Mouse (Mus musculus): ENCODE measurements around the gene Gm42417.

Gene Gm42417

GRCm38 (mm10) chr1:36539186-36539585 lies at the start of gene Gm42417:
Gene Gm42417 (minus strand): TSS chr1:36539429.
- in situ Hi-C loops (cut with MseI, MboI) = no loop called here

- in situ Hi-C loops (cut with MseI, MboI) = no loop called here
These were observed 48.6 kb upstream of the Gm42417 start for GRCm38 (mm10) chr1:36587860-36588259.

GRCm38 (mm10) chr1:36586288-36586687 lies 47.1 kb upstream of the Gm42417 start:
- in situ Hi-C loops (cut with MseI, MboI) = no loop called here

GRCm38 (mm10) chr1:36583408-36584116 lies 44.3 kb upstream of the Gm42417 start:
- in situ Hi-C loops (cut with MseI, MboI) = no loop called here

- in situ Hi-C loops (cut with MseI, MboI) = no loop called here
These were observed 43.0 kb upstream of the Gm42417 start for GRCm38 (mm10) chr1:36582211-36582610.

- in situ Hi-C loops (cut with MseI, MboI) = no loop called here
These were observed 42.0 kb upstream of the Gm42417 start for GRCm38 (mm10) chr1:36581260-36581659.

- in situ Hi-C loops (cut with MseI, MboI) = no loop called here
These were observed 41.4 kb upstream of the Gm42417 start for GRCm38 (mm10) chr1:36580384-36581207.

- in situ Hi-C loops (cut with MseI, MboI) = no loop called here
These were observed 40.8 kb upstream of the Gm42417 start for GRCm38 (mm10) chr1:36579974-36580383.

- in situ Hi-C loops (cut with MseI, MboI) = no loop called here
These were observed 37.9 kb upstream of the Gm42417 start for GRCm38 (mm10) chr1:36576991-36577675.

GRCm38 (mm10) chr1:36575347-36575746 lies 36.1 kb upstream of the Gm42417 start:
- in situ Hi-C loops (cut with MseI, MboI) = no loop called here

GRCm38 (mm10) chr1:36574196-36574955 lies 35.1 kb upstream of the Gm42417 start:
- in situ Hi-C loops (cut with MseI, MboI) = no loop called here

GRCm38 (mm10) chr1:36573524-36573923 lies 34.3 kb upstream of the Gm42417 start:
- in situ Hi-C loops (cut with MseI, MboI) = no loop called here

- in situ Hi-C loops (cut with MseI, MboI) = no loop called here
These were observed 33.5 kb upstream of the Gm42417 start for GRCm38 (mm10) chr1:36572709-36573108.

- in situ Hi-C loops (cut with MseI, MboI) = no loop called here
These were observed 33.0 kb upstream of the Gm42417 start for GRCm38 (mm10) chr1:36572140-36572700.

GRCm38 (mm10) chr1:36571627-36572026 lies 32.4 kb upstream of the Gm42417 start:
- in situ Hi-C loops (cut with MseI, MboI) = no loop called here

- in situ Hi-C loops (cut with MseI, MboI) = no loop called here
These were observed 31.1 kb upstream of the Gm42417 start for GRCm38 (mm10) chr1:36570320-36570719.

- in situ Hi-C loops (cut with MseI, MboI) = no loop called here
These were observed 30.6 kb upstream of the Gm42417 start for GRCm38 (mm10) chr1:36569694-36570276.

- in situ Hi-C loops (cut with MseI, MboI) = no loop called here
These were observed 29.5 kb upstream of the Gm42417 start for GRCm38 (mm10) chr1:36568776-36569175.

- in situ Hi-C loops (cut with MseI, MboI) = no loop called here
These were observed 28.8 kb upstream of the Gm42417 start for GRCm38 (mm10) chr1:36567818-36568603.

- in situ Hi-C loops (cut with MseI, MboI) = no loop called here
These were observed 27.2 kb upstream of the Gm42417 start for GRCm38 (mm10) chr1:36566425-36566824.
